Mouse (Mus musculus) ES-CJ7 (cell line): ENCODE measurements at regions not wholly inside any gene's neighbourhood (a gene's known extent, or its start where the extent isn't known, plus 50 kb on each side); places are given as distances from the start of the nearest gene placed in this dataset.

Experiments
- DNase-seq: peaks from one replicate; pipeline ENCODE4 v3.0.0; 2011; ENCODE audit warnings: low read depth, low spot score

DNA sequence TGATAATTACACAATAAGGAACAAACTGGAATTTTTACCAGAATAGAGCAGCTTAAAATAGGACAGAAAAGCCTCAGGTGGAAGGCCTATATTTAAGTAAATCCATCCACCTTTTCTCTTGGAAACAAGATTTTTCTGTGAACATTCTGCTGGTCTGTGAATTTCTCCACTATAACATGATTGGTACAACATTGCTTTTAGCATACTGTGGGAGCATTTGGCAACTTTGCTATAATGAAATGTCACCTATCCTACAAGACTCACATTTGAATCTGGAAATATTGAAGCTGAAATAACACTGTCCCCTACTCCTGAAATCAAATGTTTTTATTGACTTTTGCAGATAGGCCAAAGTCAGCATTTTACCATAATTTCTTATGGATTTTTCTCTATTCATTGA lies 607.0 kb upstream of the Steap1 start:
- DNase-seq: no peak

DNA sequence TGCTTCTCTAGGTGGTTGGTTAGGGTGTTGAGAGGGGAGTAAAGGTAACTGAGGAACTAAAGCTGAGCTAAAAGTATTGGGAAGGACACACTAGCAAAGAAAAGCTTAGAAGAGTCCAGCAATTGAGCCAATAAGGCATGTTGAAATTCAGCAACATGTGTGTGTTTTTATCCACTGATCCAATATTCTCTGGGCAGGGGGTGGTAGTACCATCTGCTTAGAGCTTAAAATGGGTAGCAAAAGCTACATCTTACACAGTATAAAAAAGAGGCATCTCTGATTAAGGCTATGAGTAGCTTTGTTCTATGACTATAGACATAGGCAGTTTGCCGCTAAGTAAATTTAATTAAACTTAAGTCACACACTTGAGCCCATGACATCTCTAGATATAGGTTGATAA lies 598.2 kb upstream of the Steap1 start:
- DNase-seq: no peak

DNA sequence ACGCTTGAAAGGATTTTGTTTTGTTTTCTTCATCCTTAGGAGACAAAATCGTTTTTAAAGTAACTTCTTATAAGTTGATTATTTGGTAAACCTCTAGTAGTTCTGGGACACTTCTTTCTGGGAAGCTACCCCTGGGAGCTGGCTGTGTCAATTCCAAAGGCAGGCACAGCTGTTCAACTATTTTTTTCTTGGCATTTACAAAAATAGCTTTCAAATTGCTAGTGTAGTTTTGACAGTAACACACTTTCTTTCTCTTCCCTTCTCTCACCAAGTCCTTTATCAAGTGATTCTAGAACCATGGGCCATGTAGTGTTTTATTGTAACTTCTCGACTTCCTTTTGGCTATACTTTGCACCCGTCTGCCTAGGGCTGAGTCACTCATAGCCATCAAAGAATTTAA lies 595.6 kb upstream of the Steap1 start:
- no peak for DNase-seq

DNA sequence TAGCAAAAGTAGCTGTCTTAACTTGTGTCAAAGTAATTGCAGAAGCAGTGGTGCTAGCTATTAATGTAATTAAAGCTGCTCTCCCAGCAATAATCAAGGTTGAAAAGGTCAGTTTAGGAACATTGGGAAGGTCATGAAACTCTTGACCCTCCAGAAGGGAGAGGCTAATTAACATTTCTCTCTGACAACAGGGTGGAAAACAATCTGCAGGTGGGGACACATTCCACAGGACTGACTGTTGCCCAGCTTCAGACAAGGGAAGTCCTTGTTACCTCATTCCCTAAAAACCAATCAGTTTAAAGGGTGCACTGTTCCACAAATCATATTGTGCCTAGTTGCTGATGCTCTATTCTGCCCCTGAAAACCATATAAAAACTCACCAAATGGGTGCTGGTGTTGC lies 580.5 kb upstream of the Steap1 start:
- peak; percentile 68 for DNase-seq

DNA sequence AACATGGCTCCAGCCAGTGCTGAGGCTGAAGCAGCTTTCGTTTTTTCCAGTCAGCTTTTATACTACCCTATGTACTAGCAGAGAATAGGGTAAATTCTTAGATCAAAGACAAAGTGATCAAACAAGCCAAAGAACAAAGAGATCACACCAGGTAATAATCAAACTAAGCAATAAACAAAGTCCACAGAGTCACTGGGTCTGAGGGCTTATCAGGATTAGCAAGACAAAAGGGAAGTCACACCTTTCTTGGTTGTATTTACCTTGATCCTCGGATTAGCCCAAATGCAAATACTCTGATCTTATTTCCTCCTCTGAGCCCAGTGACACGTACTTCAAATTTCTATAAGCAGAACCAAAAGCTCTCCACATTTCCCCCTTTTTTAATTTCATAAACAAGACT lies 579.4 kb upstream of the Steap1 start:
- DNase-seq: peak; percentile 43

DNA sequence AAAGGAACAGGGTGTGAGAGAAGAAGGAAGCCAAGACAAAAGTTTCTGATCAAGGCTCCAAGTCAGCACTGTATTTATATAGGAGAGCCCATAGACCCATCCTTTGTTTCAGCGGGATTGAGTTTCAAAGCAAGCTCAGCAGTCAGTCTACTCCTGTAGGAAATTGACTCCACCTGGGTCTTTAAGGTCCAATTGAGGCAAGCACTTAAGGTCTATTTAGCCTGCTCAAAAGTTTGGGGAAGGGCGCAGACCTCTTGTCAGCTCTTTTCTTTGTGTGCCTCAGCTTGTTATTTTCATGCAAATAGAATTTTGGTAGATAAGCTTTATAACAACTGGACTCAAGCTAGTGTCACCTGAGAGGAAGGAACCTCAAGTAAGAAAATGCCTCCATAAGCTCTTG lies 549.4 kb upstream of the Steap1 start:
- peak; percentile 69 for DNase-seq

DNA sequence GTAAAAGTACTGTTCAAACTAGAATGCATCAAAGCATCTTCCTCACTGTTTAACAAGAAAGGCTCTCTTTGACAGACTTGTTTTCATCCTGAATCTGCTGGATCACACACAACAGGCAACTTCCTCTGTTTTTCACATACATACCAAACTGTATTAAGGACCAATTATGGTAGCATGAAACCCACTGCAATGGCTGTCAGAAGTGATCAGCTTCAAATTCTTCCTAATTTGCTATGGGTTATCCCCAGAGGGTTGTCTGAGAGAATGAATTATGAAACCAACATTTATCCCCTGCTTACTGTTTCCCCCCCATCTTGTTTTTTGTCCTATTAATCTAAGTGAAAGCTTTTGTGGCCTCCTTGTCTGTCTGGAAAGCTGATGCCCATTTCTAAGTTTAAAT lies 545.2 kb upstream of the Steap1 start:
- DNase-seq: no peak

DNA sequence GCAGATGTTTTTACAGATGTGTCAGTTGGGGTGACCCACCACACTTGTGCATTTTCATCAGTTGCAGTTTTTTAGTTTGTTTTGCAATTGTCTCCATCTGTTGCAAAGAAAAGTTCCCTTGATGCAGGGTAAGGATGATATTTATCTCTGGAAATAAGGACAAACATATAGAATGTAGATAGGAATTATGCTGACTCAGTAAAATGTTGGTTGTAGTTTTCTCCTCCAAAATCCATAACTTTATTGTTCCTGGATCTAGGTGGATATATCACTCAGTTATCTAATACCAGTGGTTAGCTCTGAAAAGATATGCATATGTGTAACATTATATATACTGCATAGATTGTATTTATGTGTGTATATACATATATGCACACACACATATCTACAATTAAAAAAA lies 502.1 kb upstream of the Steap1 start:
- no peak for DNase-seq
